Mouse (Mus musculus): ENCODE data around the gene Smpdl3b. TPM values are rescaled to one million over a fixed set of nuclear protein-coding genes. Genes with fewer than 3 reads are reported as not detected.

The Smpdl3b gene
- total and polyA plus RNA-seq, 3 experiments: 2.9 to 24.0 (median 3.6) TPM

GRCm38 (mm10) chr4:132803876-132804275 is 46.8 kb upstream of the Smpdl3b start:
- Histone ChIP-seq H3K36me3 (replicated peaks in 1 of 2; ENCODE audit: control insufficient read depth in 1 of 2, insufficient read depth in 1 of 2, low read length in 1 of 2) (no peaks in the 10 kb centered on the region), H3K9ac (ENCODE audit: insufficient read depth, low read depth) (no peak overlapping the region), H3K4me2 (ENCODE audit: insufficient read depth, low read depth, poor library complexity, severe bottlenecking) (no peak overlapping the region), H3K27ac (ENCODE audit: insufficient read depth, low read depth) (peak overlapping the region; percentile 95; the same call in 1 of the 2 replicates), H3K79me2 (replicated peaks; ENCODE audit: control insufficient read depth, extremely low read depth, insufficient read depth, poor library complexity, severe bottlenecking) (no peaks in the 10 kb centered on the region), H3K9me3 (replicated peaks; ENCODE audit: low read length) (no peaks in the 10 kb centered on the region), H3K27me3 (replicated peaks) (no peaks in the 10 kb centered on the region), H3K4me1 (ENCODE audit: control insufficient read depth in 1 of 2, insufficient read depth in 2 of 2) (peaks cover 15 to 65% of the 10 kb centered on the region in 2 experiments), H3K4me3 (replicated peaks in 1 of 3; ENCODE audit: low read depth in 2 of 3, low read length in 2 of 3, poor library complexity in 1 of 3) (no peak overlapping the region)
- DNase-seq (ENCODE audit: extremely low read depth): no peak
- in situ Hi-C loops (cut with MboI; ENCODE audit: low pct_ligation_motif_present, low pct_unique_long_range_greater_than_20kb, low sequenced_read_pairs): no loop called here
- TF ChIP-seq POLR2AphosphoS2 (IDR thresholded peaks at IDR 0.05; ENCODE audit: low read depth, low read length) (no peak), CTCF (conservative IDR thresholded peaks at IDR 0.05 in 1 of 2, IDR thresholded peaks at IDR 0.05 in 1 of 2; ENCODE audit: low read depth in 2 of 2, low read length in 2 of 2) (no peak), ZKSCAN1 (IDR thresholded peaks at IDR 0.05; ENCODE audit: borderline replicate concordance, low read depth, low read length) (no peak), RCOR1 (conservative IDR thresholded peaks at IDR 0.05; ENCODE audit: low read depth, low read length) (no peak), MAX (IDR thresholded peaks at IDR 0.05; ENCODE audit: low read length) (no peak), CHD2 (IDR thresholded peaks at IDR 0.05; ENCODE audit: low read length) (no peak), JUND (conservative IDR thresholded peaks at IDR 0.05; ENCODE audit: low read depth, low read length) (no peak), MAFK (IDR thresholded peaks at IDR 0.05; ENCODE audit: insufficient replicate concordance, low read length) (no peak), USF2 (conservative IDR thresholded peaks at IDR 0.05; ENCODE audit: low read depth, low read length) (no peak), TCF12 (IDR thresholded peaks at IDR 0.05; ENCODE audit: low read depth, low read length) (no peak), GABPA (IDR thresholded peaks at IDR 0.05; ENCODE audit: insufficient replicate concordance, low read depth, low read length) (no peak), SMC3 (IDR thresholded peaks at IDR 0.05; ENCODE audit: low read depth, low read length) (no peak), ETS1 (conservative IDR thresholded peaks at IDR 0.05; ENCODE audit: low read depth, low read length) (no peak), USF1 (IDR thresholded peaks at IDR 0.05; ENCODE audit: low read depth, low read length) (no peak), E2F4 (IDR thresholded peaks at IDR 0.05; ENCODE audit: insufficient replicate concordance, low read depth, low read length) (no peak), IRF4 (IDR thresholded peaks at IDR 0.05; ENCODE audit: low read depth, low read length) (no peak), BHLHE40 (IDR thresholded peaks at IDR 0.05; ENCODE audit: low read depth, low read length) (no peak), NRF1 (IDR thresholded peaks at IDR 0.05; ENCODE audit: low read depth, low read length) (no peak), RAD21 (IDR thresholded peaks at IDR 0.05; ENCODE audit: low read depth, low read length) (no peak)
- dilution Hi-C loops (cut with MboI; ENCODE audit: extremely low pct_ligation_motif_present, extremely low pct_unique_long_range_greater_than_20kb, low sequenced_read_pairs): no loop called here

- no peaks in the 10 kb centered on the region for H3K36me3 ChIP-seq (replicated peaks in 1 of 2; ENCODE audit: control insufficient read depth in 1 of 2, insufficient read depth in 1 of 2, low read length in 1 of 2)
- H3K4me3 ChIP-seq (replicated peaks in 1 of 3; ENCODE audit: low read depth in 2 of 3, low read length in 2 of 3, poor library complexity in 1 of 3): no peak overlapping the region
- H3K9me3 ChIP-seq (replicated peaks; ENCODE audit: low read length): no peaks in the 10 kb centered on the region
- DNase-seq (ENCODE audit: extremely low read depth): no peak
- no peaks in the 10 kb centered on the region for H3K27me3 ChIP-seq (replicated peaks)
- no peaks in the 10 kb centered on the region for H3K79me2 ChIP-seq (replicated peaks; ENCODE audit: control insufficient read depth, extremely low read depth, insufficient read depth, poor library complexity, severe bottlenecking)
- H3K4me1 ChIP-seq (ENCODE audit: control insufficient read depth in 1 of 2, insufficient read depth in 2 of 2): peaks cover 8 to 60% of the 10 kb centered on the region in 2 experiments
- dilution Hi-C loops (cut with MboI; ENCODE audit: extremely low pct_ligation_motif_present, extremely low pct_unique_long_range_greater_than_20kb, low sequenced_read_pairs) (no loop called here), in situ Hi-C loops (cut with MboI; ENCODE audit: low pct_ligation_motif_present, low pct_unique_long_range_greater_than_20kb, low sequenced_read_pairs) (no loop called here)
- peak overlapping the region; percentile 94; the same call in 1 of the 2 replicates for H3K27ac ChIP-seq (ENCODE audit: insufficient read depth, low read depth)
- H3K4me2 ChIP-seq (ENCODE audit: insufficient read depth, low read depth, poor library complexity, severe bottlenecking): no peak overlapping the region
- TF ChIP-seq MAFK (IDR thresholded peaks at IDR 0.05; ENCODE audit: insufficient replicate concordance, low read length) (0 out of 2 replicates have a peak, but pooled peaks have one; percentile 25), TBP (conservative IDR thresholded peaks at IDR 0.05; ENCODE audit: low read depth, low read length) (peak; percentile 62; the same call in 1 of the 2 replicates), CTCF (conservative IDR thresholded peaks at IDR 0.05 in 1 of 2, IDR thresholded peaks at IDR 0.05 in 1 of 2; ENCODE audit: low read depth in 2 of 2, low read length in 2 of 2) (no peak), JUND (conservative IDR thresholded peaks at IDR 0.05; ENCODE audit: low read depth, low read length) (no peak)
- H3K9ac ChIP-seq (ENCODE audit: insufficient read depth, low read depth): no peak overlapping the region
Measured at GRCm38 (mm10) chr4:132803212-132803611, 46.2 kb upstream of the Smpdl3b start.

Measured in CH12.LX (cell line).